Mouse (Mus musculus) olfactory bulb, adult 2 months (tissue): Measurements from ENCODE around the gene Fam120b.

ENCODE experiments used
- CTCF ChIP-seq: fragments of 200-500 bp; IDR thresholded peaks from 2 replicates; pipeline ENCODE4 v1.5.1; 2012; ENCODE audit warnings: low read depth, mild to moderate bottlenecking, low read length, moderate library complexity; ENCODE audit not compliant: insufficient read depth
- POLR2A ChIP-seq: fragments of 200-500 bp; IDR thresholded peaks from 2 replicates; pipeline ENCODE4 v1.6.1; 2012; ENCODE audit warnings: mild to moderate bottlenecking, low read depth, low read length, moderate library complexity; ENCODE audit not compliant: insufficient read depth

- no peak for TF ChIP-seq CTCF
- no peak for TF ChIP-seq POLR2A
Measured at GRCm38 (mm10) chr17:15455203-15455602, 59.2 kb downstream of the Fam120b start.
